ENCODE assay signal across 29 mouse cellular contexts in genomic region chr6:81595926-81596325, GRCm38 (mm10).
DNase-seq lines count a peak whose midpoint lies in the region; ATAC-seq lines count a peak whose summit lies in the region.
"Had no signal": no experiment of that assay in that cellular context is flagged by ENCODE, and none has a peak within 500 bp of the region (broad histone marks: within the 10 kb centered on the region; RNA-seq: fewer than 3 reads in every experiment).

No protein-coding gene starts in this region.

- no peak for ATAC-seq in midbrain, embryonic 14.5 days (ENCODE audit: low FRiP score, low TSS enrichment)
- ATAC-seq in midbrain, embryonic 13.5 days, result no peak
- ATAC-seq in forebrain, embryonic 14.5 days, result no peak
- no peak for ATAC-seq in megakaryocyte-erythroid progenitor cell, adult 5-6 weeks (replicated peaks; ENCODE audit: low FRiP score, low TSS enrichment, poor library complexity, severe bottlenecking)
- ATAC-seq: activated CD4-positive, CD25-positive, alpha-beta regulatory T cell, adult 4 months; CD4-positive, CD25-positive, alpha-beta regulatory T cell, adult 4 months; hindbrain, embryonic 16.5 days; intestine, embryonic 15.5 days had no signal

- H3K9ac ChIP-seq in midbrain, embryonic 14.5 days (replicated peaks; ENCODE audit: low read length), result no peak overlapping the region
- no peak overlapping the region for H3K9ac ChIP-seq in midbrain, embryonic 13.5 days (replicated peaks)
- H3K9ac ChIP-seq in forebrain, embryonic 14.5 days (ENCODE audit: low read length), result no peak overlapping the region
- H3K9ac ChIP-seq: embryonic facial prominence, embryonic 13.5 days; hindbrain, embryonic 13.5 days; intestine, embryonic 15.5 days had no signal

- H3K27me3 ChIP-seq in midbrain, embryonic 14.5 days (ENCODE audit: control insufficient read depth, insufficient read depth, low read length), result no peaks in the 10 kb centered on the region
- H3K27me3 ChIP-seq in midbrain, embryonic 13.5 days, result no peaks in the 10 kb centered on the region
- no peaks in the 10 kb centered on the region for H3K27me3 ChIP-seq in forebrain, embryonic 14.5 days (replicated peaks; ENCODE audit: control insufficient read depth, insufficient read depth, low read length)
- H3K27me3 ChIP-seq: embryonic facial prominence, embryonic 13.5 days; hindbrain, embryonic 13.5 days; intestine, embryonic 15.5 days had no signal

- no peaks in the 10 kb centered on the region for H3K9me3 ChIP-seq in midbrain, embryonic 14.5 days (ENCODE audit: control insufficient read depth, low read length)
- no peaks in the 10 kb centered on the region for H3K9me3 ChIP-seq in midbrain, embryonic 13.5 days
- no peaks in the 10 kb centered on the region for H3K9me3 ChIP-seq in forebrain, embryonic 14.5 days (replicated peaks; ENCODE audit: control insufficient read depth, low read length)
- H3K9me3 ChIP-seq: embryonic facial prominence, embryonic 10.5 days; embryonic facial prominence, embryonic 13.5 days; hindbrain, embryonic 10.5 days; hindbrain, embryonic 13.5 days; intestine, embryonic 15.5 days had no signal

- WGBS in midbrain, embryonic 14.5 days, result 52% methylated on average over 2 of the region's 2 CpGs
- 48% methylated on average over 2 of the region's 2 CpGs for WGBS in midbrain, embryonic 13.5 days
- WGBS in forebrain, embryonic 14.5 days, result 4% methylated on average over 2 of the region's 2 CpGs

- H3K4me1 ChIP-seq in midbrain, embryonic 14.5 days (ENCODE audit: control insufficient read depth, insufficient read depth, low read length), result no peaks in the 10 kb centered on the region
- H3K4me1 ChIP-seq in midbrain, embryonic 13.5 days (replicated peaks), result peaks cover 11% of the 10 kb centered on the region; the same call in 1 of the 2 replicates
- 0 out of 2 replicates have a peak, but pooled peaks cover 2% of the 10 kb centered on the region for H3K4me1 ChIP-seq in forebrain, embryonic 14.5 days (ENCODE audit: control insufficient read depth, insufficient read depth, low read length)
- H3K4me1 ChIP-seq: embryonic facial prominence, embryonic 10.5 days; embryonic facial prominence, embryonic 13.5 days; hindbrain, embryonic 10.5 days; hindbrain, embryonic 13.5 days; intestine, embryonic 15.5 days had no signal

- no peak overlapping the region for H3K4me3 ChIP-seq in midbrain, embryonic 14.5 days (replicated peaks; ENCODE audit: low read depth, low read length)
- no peak overlapping the region for H3K4me3 ChIP-seq in midbrain, embryonic 13.5 days (replicated peaks)
- H3K4me3 ChIP-seq in forebrain, embryonic 14.5 days (ENCODE audit: low read depth, low read length), result no peak overlapping the region
- H3K4me3 ChIP-seq: embryonic facial prominence, embryonic 10.5 days; embryonic facial prominence, embryonic 13.5 days; erythroblast, embryonic 14.5 days; gastrocnemius, adult 2 months; hindbrain, embryonic 10.5 days; hindbrain, embryonic 13.5 days; intestine, embryonic 15.5 days had no signal

- peak; percentile 8 for DNase-seq in midbrain, embryonic 14.5 days
- peak; percentile 2 for DNase-seq in R1 (ENCODE audit: low read depth, low spot score)
- DNase-seq in brain, adult 2 months (ENCODE audit: low read depth, low spot score), result peak; percentile 7
- peak; percentile 55 for DNase-seq in forebrain, embryonic 14.5 days (ENCODE audit: low spot score)
- no peak for DNase-seq in testis, postnatal 14 days (ENCODE audit: low spot score)
- DNase-seq in kidney, postnatal 4 days, result no peak
- DNase-seq: adrenal gland, adult 8-10 months; adrenal gland, postnatal 25 days; cerebellum, adult 11 months; cerebellum, adult 2 months; cerebellum, adult 9-11 months; cerebellum, postnatal 36 days; embryo, embryonic 11 days; gastrocnemius, adult 2 months; gastrocnemius, postnatal 14 days; heart, adult 11 months; heart, postnatal 36 days had no signal

- no peak overlapping the region for H3K27ac ChIP-seq in midbrain, embryonic 14.5 days (replicated peaks; ENCODE audit: low read depth, low read length)
- H3K27ac ChIP-seq in midbrain, embryonic 13.5 days, result no peak overlapping the region
- no peak overlapping the region for H3K27ac ChIP-seq in forebrain, embryonic 14.5 days (ENCODE audit: low read depth, low read length)
- H3K27ac ChIP-seq: embryonic facial prominence, embryonic 10.5 days; embryonic facial prominence, embryonic 13.5 days; gastrocnemius, adult 2 months; hindbrain, embryonic 10.5 days; hindbrain, embryonic 13.5 days; intestine, embryonic 15.5 days had no signal

- no peak overlapping the region for H3K4me2 ChIP-seq in midbrain, embryonic 14.5 days (ENCODE audit: low read length)
- no peak overlapping the region for H3K4me2 ChIP-seq in midbrain, embryonic 13.5 days (replicated peaks)
- H3K4me2 ChIP-seq in forebrain, embryonic 14.5 days (ENCODE audit: low read length), result no peak overlapping the region
- H3K4me2 ChIP-seq: embryonic facial prominence, embryonic 13.5 days; heart, embryonic 11.5 days; hindbrain, embryonic 13.5 days; intestine, embryonic 15.5 days had no signal

- no peaks in the 10 kb centered on the region for H3K36me3 ChIP-seq in midbrain, embryonic 14.5 days (ENCODE audit: control insufficient read depth, insufficient read depth, low read length)
- H3K36me3 ChIP-seq in midbrain, embryonic 13.5 days, result no peaks in the 10 kb centered on the region
- no peaks in the 10 kb centered on the region for H3K36me3 ChIP-seq in forebrain, embryonic 14.5 days (ENCODE audit: control insufficient read depth, insufficient read depth, low read length)
- H3K36me3 ChIP-seq: embryonic facial prominence, embryonic 10.5 days; embryonic facial prominence, embryonic 13.5 days; hindbrain, embryonic 10.5 days; hindbrain, embryonic 13.5 days; intestine, embryonic 15.5 days had no signal

Comparison
In these comparisons a context has a peak if more than half of its experiments do, and no peak if none do; other contexts are left out.
1. DNase-seq: peak in midbrain, embryonic 14.5 days (single experiment), R1 (single experiment), brain, adult 2 months (single experiment) and forebrain, embryonic 14.5 days (single experiment); none in testis, postnatal 14 days (single experiment) and kidney, postnatal 4 days (0 of 2).